27 mouse cellular contexts compared by ENCODE assay signal in the genomic region with DNA sequence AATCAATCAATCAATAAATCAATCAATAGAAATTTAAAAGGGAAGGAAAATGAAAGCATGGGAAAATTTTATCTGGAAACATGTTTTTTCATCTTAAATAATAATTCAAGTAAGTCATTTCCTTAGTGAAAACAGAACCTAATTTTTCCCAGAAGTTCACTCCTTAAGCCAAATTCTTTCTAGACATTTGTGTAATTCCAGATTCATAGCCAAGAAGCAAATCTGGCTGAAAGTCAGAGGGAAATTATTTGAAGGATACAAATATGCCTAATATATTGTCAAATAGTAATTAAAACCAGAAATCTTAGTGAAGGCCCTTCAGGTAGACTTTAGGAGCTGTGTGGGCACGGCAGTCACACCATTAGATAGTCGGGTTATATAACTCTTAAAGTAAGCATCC.
"Had no signal": no experiment of that assay in that cellular context is flagged by ENCODE, and none has a peak within 500 bp of the region (broad histone marks: within the 10 kb centered on the region; RNA-seq: fewer than 3 reads in every experiment).

No protein-coding gene starts in this region.

- H3K9me3 ChIP-seq: heart, embryonic 10.5 days; heart, embryonic 12.5 days; hindbrain, embryonic 10.5 days; hindbrain, embryonic 12.5 days; intestine, embryonic 15.5 days; kidney, embryonic 15.5 days; limb, embryonic 13.5 days; liver, embryonic 13.5 days; liver, embryonic 15.5 days had no signal

- H3K36me3 ChIP-seq: heart, embryonic 10.5 days; heart, embryonic 12.5 days; hindbrain, embryonic 10.5 days; hindbrain, embryonic 12.5 days; intestine, embryonic 15.5 days; kidney, embryonic 15.5 days; liver, embryonic 13.5 days; liver, embryonic 15.5 days had no signal

- H3K4me2 ChIP-seq: heart, embryonic 12.5 days; hindbrain, embryonic 12.5 days; hindbrain, embryonic 14.5 days; intestine, embryonic 15.5 days; kidney, embryonic 15.5 days; limb, embryonic 13.5 days; liver, embryonic 11.5 days; liver, embryonic 13.5 days; liver, embryonic 15.5 days had no signal

- DNase-seq: gastrocnemius, postnatal 14 days; gastrocnemius, postnatal 36 days; heart, adult 18-20 months; heart, postnatal 10 days; heart, postnatal 4 days; kidney, adult 2 months; kidney, adult 9 months; kidney, postnatal 10 days; kidney, postnatal 25 days; kidney, postnatal 4 days; liver; liver, embryonic 13.5 days had no signal

- H3K9ac ChIP-seq: heart, embryonic 12.5 days; hindbrain, embryonic 12.5 days; hindbrain, embryonic 14.5 days; intestine, embryonic 15.5 days; kidney, embryonic 15.5 days; limb, embryonic 13.5 days; liver, embryonic 13.5 days; liver, embryonic 15.5 days had no signal

- ATAC-seq: hindbrain, embryonic 16.5 days; inflammation-experienced regulatory T-cells, adult 6 months; intestine, embryonic 15.5 days; intestine, postnatal 0 days had no signal

- H3K27ac ChIP-seq: heart, embryonic 10.5 days; hindbrain, embryonic 10.5 days; hindbrain, embryonic 12.5 days; hindbrain, embryonic 14.5 days; intestine, embryonic 15.5 days; kidney, embryonic 15.5 days; layer of hippocampus, adult 2 months; left cerebral cortex, adult 2 months; liver, embryonic 13.5 days; liver, embryonic 15.5 days had no signal

- H3K4me3 ChIP-seq: heart, embryonic 10.5 days; heart, embryonic 12.5 days; hindbrain, embryonic 10.5 days; hindbrain, embryonic 12.5 days; intestine, embryonic 15.5 days; kidney, embryonic 15.5 days; layer of hippocampus, adult 2 months; left cerebral cortex, adult 2 months; limb, embryonic 13.5 days; liver, embryonic 13.5 days; liver, embryonic 15.5 days had no signal

- H3K4me1 ChIP-seq: kidney, embryonic 15.5 days; liver, embryonic 13.5 days; liver, embryonic 15.5 days had no signal

- H3K27me3 ChIP-seq: heart, embryonic 12.5 days; intestine, embryonic 15.5 days; kidney, embryonic 15.5 days; limb, embryonic 13.5 days; liver, embryonic 13.5 days; liver, embryonic 15.5 days had no signal
